Mouse (Mus musculus): Measurements from ENCODE around the gene Lrrn4cl.
A peak's percentile ranks its signal among the peaks of the same experiment; 100 is the strongest.
"Not testable (repeated sequence)": the region's sequence is repeated elsewhere in the genome, so short reads cannot be mapped to it uniquely, and the experiment has no call there.

Gene Lrrn4cl

DNA sequence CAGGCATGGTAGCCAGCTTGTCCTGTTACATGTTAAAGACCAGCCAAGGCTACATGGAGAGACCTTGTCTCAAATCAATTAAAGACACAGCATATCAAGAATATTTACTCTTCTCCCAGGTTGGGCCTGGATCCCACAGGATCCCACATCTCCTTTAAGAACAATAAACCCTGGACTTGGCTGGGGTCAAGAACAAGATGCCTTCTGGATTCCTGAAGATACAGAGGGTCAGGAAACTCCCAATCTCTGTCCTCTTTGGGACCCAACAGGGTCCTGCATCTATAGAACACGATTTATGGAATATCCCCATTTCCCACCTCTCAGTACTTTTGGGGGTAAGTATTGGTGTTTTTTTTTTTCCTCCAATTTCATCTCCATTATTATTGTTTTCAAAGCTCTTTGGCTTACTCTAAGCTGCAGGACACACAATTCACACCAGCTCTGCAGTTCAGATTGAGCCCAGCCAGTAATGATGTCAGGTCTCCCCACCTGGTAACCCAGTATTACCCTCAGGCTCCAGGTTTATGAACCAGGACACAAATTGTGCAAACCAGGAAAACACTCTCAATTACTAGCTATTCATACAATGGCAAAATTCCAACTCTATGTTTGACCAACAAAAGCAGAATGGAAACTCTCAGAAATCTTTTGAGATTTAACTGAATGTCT, 36.5 kb downstream of the Lrrn4cl start:
- DNase-seq: no peak

DNA sequence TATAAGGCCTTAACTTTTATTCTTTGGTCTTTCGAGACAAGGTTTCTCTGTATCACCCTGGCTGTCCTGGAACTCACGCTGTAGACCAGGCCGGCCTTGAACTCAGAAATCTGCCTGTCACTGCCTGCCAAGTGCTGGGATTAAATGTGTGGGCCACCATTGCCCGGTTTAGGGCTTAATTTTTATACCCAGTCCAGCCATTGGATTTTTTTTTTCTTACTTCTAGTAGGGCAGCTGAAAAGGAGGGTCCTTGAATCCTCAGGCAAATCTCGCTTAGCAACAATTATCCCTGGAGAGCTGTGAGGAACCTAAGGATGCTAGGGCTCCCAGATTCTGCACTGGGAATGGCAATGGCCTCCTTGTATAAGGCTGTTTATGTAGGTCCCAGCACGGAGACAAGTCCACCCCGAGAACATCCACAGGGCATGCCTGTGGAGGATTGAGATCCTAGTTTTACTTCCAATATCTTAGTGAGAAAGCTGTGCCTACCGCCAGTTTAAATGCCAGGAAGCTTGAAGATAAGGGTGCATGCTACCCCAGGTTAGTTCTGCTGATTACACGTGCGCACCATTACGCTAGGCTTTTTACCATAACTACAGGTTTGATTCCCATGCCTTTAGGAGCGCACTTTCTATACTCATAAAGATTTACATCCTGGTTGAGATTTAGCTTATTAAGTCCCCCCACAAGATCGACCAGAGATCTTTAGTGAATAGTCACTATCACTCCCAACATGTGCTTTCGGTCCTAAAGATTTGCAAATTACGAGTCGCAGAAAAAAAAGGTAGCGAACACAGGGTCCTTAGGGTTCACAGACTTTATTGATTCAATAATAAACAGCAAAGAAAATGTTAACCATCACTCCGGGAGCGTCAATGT, 37.3 kb downstream of the Lrrn4cl start:
- DNase-seq: no peak

DNA sequence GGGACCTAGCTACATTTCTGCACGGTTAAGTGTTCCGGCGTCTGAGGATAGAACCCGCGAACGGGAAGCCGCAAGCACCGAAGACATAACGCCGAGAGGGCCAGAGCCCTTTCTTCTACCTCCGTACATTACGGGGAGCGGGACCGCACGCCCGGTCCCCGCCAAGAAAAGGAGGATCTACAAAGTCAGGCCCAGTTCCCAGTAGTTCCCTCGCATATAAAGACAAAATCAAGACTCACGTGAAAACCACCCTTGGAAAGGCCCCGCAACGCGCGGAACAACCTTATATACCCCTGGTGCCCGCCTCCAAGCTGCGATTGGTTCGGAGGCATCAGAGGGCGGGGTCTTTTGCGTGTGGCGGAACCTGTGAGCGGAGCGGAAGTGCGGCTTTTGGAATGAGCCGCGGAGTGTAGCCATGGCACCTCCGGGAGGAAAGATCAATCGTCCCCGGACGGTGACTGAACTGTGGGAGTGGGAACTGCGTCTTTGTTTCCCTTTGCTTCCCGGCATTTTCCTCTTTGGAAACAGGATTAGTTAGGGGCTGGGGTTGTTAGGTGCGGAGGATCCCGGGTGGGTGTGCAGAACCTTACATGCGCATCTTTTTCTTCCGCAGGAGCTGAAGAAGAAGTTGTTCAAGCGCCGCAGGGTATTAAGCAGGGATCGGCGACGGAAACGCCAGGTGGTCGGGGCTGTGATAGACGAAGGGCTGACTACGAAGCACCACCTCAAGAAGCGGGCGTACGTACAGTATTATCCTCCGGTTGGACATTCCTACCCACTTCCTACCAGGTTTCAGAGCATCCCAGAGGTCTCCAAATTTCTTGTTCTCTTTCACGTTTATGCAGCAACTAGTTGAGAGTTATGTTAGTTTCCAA, 38.2 kb downstream of the Lrrn4cl start, which contains the start of the genes 1810009A15Rik and Gm49416:
Gene 1810009A15Rik, plus strand, starts transcription at position 343 of the 875 bp plus-strand sequence.
Gene Gm49416, plus strand, starts transcription at position 416 of the 875 bp plus-strand sequence.
- peak; percentile 99 for DNase-seq

DNA sequence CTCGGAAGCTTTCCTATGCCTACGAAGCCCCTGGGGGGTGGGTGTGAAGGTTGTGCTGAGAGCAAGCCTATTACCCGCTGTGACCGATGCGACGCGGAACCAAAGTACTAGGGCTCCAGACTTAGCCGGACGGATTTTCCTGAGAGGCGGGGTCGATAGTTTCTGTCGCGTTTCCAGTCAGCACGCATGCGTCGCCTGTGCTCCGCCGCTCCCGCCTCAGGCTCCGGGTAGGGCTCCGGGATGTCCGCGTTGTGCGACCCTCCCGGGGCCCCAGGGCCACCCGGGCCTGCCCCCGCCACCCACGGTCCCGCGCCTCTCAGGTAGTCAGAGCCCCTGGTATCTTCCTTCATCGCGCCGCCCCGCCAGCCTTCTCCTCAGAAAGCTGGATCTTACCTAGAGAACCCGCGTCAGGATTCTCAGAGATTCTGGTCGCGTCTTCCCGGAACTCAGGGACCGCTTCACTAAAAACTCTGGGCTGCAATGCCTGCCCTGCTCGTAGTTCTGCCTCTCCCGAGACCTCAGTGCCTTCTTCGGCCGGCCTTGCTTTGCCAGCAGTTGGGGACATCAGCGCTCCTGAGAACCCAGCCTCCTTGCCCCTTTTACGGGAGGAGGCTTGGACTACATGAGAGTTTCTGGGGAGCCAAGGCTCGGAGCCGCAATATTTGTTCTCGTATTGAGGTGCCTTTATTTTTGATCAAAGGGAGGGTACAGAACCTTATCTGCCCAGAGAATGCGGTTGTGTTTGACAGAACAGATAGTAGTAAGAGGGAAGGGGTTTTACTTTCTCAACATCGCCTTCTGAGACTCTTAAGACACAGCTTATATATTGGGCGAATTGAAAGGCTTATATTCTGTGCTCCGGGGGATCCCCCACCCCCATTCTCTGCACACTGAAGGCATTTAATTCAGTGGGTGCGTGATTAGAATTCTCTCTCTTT, 42.5 kb downstream of the Lrrn4cl start, which contains the start of gene Ints5:
Gene Ints5, plus strand, starts transcription at position 177 of the 938 bp plus-strand sequence.
- peak; percentile 93 for DNase-seq

DNA sequence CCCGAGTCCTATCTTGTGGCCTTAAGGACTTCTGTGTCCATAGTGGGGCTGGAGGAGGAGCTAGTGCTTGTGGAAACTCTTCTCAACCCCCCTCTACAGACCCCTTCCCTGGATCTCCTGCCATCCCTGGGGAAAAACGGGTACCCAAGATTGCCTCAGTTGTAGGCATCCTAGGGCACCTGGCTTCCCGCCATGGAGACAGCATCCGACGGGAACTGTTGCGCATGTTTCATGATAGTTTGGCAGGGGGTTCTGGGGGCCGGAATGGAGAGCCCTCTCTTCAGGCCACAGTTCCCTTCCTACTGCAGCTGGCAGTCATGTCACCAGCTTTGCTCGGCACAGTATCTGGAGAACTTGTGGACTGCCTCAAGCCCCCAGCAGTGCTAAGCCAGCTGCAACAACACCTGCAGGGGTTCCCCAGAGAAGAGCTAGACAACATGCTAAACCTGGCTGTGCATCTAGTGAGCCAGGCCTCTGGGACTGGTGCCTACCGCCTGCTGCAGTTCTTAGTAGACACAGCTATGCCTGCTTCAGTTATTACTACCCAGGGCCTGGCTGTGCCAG, 44.9 kb downstream of the Lrrn4cl start:
- no peak for DNase-seq

DNA sequence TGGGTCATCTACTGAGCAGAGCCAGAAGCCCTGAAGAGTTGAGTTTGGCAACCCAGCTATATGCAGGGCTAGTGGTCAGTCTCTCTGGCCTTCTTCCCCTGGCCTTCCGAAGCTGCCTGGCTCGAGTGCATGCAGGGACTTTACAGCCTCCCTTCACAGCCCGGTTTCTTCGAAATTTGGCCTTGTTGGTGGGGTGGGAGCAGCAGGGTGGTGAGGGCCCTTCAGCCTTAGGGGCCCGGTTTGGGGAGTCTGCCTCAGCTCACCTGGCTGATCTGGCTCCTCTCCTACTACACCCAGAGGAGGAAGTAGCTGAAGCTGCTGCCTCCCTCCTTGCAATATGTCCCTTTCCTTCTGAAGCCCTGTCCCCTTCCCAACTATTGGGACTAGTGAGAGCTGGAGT, 45.7 kb downstream of the Lrrn4cl start:
- DNase-seq: not testable (repeated sequence)

DNA sequence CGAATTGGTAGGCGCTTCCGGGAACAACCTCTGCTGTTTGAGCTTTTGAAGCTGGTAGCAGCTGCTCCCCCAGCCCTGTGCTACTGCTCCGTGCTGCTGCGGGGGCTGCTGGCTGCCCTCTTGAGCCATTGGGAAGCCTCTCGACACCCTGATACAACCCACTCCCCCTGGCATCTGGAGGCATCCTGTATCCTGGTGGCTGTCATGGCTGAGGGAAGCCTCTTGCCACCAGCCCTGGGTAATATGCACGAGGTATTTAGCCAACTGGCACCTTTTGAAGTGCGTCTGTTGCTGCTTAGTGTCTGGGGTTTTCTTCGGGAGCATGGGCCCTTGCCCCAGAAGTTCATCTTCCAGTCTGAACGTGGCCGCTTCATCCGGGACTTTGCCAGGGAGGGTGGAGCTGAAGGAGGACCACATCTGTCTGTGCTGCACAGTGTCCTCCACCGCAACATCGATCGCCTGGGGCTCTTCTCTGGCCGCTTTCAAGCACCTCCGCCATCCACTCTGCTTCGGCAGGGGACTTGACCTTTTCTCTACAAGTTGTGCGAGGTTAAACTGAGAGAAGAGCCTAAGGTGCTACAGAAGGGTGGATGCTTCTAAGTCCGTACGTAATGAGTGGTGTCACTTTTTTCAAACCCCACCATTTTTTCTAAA, 46.8 kb downstream of the Lrrn4cl start:
- DNase-seq: peak; percentile 44

DNA sequence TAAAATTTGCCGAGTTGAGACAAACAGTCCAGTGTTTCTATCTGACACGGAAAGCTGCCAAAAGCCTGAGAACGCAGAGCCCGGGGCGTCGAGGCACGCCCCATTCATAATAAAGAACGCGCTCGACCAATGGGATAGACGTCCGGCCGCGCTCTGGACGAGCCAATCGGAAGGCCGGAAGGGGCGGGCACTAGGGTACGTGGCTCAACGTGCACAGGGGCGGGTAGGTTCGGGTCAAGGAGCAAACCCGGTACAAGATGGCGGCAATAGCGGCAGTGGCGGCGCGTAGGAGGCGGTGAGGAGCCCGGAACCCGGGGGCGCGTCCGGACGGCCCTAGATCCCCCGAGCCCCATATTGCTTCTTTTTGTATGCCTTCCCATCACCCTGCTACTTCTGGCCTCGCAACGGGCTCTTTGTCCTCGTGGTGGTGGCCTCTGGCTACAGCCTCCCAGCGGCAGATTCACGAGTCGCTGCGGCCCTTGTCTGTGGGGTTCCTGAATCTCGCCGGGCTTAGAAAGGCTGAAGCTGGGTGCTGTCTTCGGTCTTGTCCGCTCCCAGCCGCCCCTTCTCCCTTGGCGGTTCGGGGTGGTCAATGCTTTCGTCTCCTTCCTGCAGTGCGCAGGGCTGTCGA, 47.4 kb downstream of the Lrrn4cl start, which contains the start of gene Ganab:
Gene Ganab, plus strand, starts transcription at position 207 of the 631 bp plus-strand sequence.
- DNase-seq: peak; percentile 100

DNA sequence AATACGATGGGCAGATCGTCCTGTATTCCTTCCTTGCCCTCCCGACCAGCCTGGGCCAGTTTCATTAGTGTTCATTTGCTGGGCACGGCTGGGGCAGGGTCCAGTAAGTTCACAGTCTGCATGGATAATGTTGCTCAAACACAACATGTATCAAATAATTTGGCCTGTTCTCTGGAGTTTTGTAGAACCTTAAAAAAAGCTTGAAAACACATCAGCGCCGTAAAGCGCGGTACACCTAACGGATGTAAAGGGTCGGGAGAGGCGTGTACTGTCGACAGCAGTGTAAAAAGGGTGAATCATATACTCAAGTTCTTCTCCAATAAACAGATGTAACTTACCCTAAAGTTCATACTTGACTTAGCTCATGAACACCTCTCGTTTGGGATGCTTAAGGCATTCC, 48.0 kb downstream of the Lrrn4cl start:
- DNase-seq: no peak

DNA sequence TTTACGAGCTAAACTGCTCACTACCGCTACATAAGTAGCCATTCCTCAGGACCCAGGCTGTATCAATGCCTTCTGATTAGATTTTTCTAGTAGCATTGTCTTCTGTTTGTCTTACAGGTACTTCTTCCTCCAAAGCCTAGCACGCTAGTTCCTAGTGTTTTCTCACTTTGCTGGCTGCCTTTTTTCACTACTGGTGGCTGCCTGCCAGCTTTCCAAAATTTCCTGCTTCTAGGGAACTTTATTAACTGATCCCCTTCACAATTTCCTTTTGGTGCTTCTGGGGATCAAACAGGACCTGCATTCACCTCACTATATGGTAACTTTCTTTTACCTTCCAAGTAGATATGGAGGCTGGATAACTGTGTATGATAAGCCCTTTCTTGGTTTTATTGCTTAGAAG, 48.5 kb downstream of the Lrrn4cl start:
- no peak for DNase-seq

DNA sequence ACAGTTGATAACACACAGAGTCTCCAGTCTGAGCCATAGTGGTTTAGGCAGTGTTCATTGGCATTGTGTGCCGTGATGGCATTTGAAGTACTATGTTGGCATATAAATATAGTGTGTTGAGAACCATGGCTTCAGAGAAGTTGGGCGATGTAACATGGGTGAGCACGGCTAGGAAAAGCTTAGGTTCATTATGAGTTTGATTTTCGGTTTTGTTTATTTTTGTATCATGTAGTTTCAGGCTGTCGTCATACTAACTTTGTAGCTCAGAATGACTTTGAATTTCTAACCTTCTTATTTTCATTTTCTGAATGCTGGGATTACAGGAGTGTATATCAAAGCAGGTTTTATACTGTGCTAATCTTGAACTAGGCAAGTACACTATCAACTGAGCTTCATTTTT, 52.8 kb downstream of the Lrrn4cl start:
- DNase-seq: no peak

All from embryo, embryonic 11 days (tissue).